Mouse (Mus musculus): ENCODE results near the gene Olfr523. TPM values are rescaled to one million over a fixed set of nuclear protein-coding genes. Genes with fewer than 3 reads are reported as not detected.

Olfr523 gene
- total RNA-seq (2023), result not detected

GRCm38 (mm10) chr7:140172936-140173335 is at the start of gene Olfr523:
Gene Olfr523 (plus strand): TSS chr7:140173217.

GRCm38 (mm10) chr7:140137135-140138020 is 35.6 kb upstream of the Olfr523 start, which contains the start of gene Mtg1:
Gene Mtg1 (plus strand): TSS chr7:140137564.

GRCm38 (mm10) chr7:140154218-140154927 is 18.6 kb upstream of the Olfr523 start, which contains the start of gene Sprn:
Gene Sprn (minus strand): TSS chr7:140154877.

GRCm38 (mm10) chr7:140164664-140165063 is 8.4 kb upstream of the Olfr523 start, which contains the start of gene Olfr522:
Gene Olfr522 (minus strand): TSS chr7:140164764.

GRCm38 (mm10) chr7:140205864-140206263 is 32.8 kb downstream of the Olfr523 start, which contains the start of gene Olfr524:
Gene Olfr524 (minus strand): TSS chr7:140205964.

GRCm38 (mm10) chr7:140217967-140218366 is 45.0 kb downstream of the Olfr523 start, which contains the start of gene Cd163l1:
Gene Cd163l1 (plus strand): TSS chr7:140218267.

Other genes starting within 250 kb of the Olfr523 start
- gene Utf1, start 229.4 kb upstream of the Olfr523 start, total RNA-seq (2023), result under 1 TPM in 1 of 2 experiments, not detected in 1; 0.61 TPM
- gene 6430531B16Rik, start 194.5 kb upstream of the Olfr523 start, total RNA-seq (2023), result not detected
- gene Adam8, start 180.7 kb upstream of the Olfr523 start, total RNA-seq (2023), result 1 to 10 TPM; 3.4 to 3.8 TPM
- gene Zfp511, start 136.8 kb upstream of the Olfr523 start, total RNA-seq (2023), result 10 to 100 TPM; 41.0 to 41.5 TPM
- gene Tubgcp2, start 136.5 kb upstream of the Olfr523 start, total RNA-seq (2023), result 10 to 100 TPM; 32.2 to 36.2 TPM
- gene Msx3, start 124.1 kb upstream of the Olfr523 start, total RNA-seq (2023), result not detected
- gene Caly, start 90.7 kb upstream of the Olfr523 start, total RNA-seq (2023), result not detected
- not detected for gene Prap1, start 79.8 kb upstream of the Olfr523 start, total RNA-seq (2023)
- gene Fuom, start 70.8 kb upstream of the Olfr523 start, total RNA-seq (2023), result 1 to 10 TPM; 3.3 to 3.9 TPM
- gene Paox, start 57.4 kb upstream of the Olfr523 start, total RNA-seq (2023), result 1 to 10 TPM; 2.7 to 3.7 TPM
- gene Echs1, start 56.7 kb upstream of the Olfr523 start, total RNA-seq (2023), result 10 to 100 TPM; 26.3 to 29.7 TPM
- 10 to 100 TPM; 12.5 to 23.6 TPM for gene Mtg1, start 35.7 kb upstream of the Olfr523 start, total RNA-seq (2023)
- gene Sprn, start 18.3 kb upstream of the Olfr523 start, total RNA-seq (2023), result not detected
- gene Olfr522, start 8.5 kb upstream of the Olfr523 start, total RNA-seq (2023), result not detected
- not detected for gene Olfr524, start 32.7 kb downstream of the Olfr523 start, total RNA-seq (2023)
- gene Cd163l1, start 45.0 kb downstream of the Olfr523 start, total RNA-seq (2023), result not detected
- not detected for gene 5830411N06Rik, start 74.1 kb downstream of the Olfr523 start, total RNA-seq (2023)
- not detected for gene Olfr525, start 147.6 kb downstream of the Olfr523 start, total RNA-seq (2023)
- not detected for gene Olfr527, start 160.8 kb downstream of the Olfr523 start, total RNA-seq (2023)
- gene Olfr60, start 188.5 kb downstream of the Olfr523 start, total RNA-seq (2023), result not detected
- not detected for gene Olfr530, start 203.1 kb downstream of the Olfr523 start, total RNA-seq (2023)
- gene Olfr531, start 229.7 kb downstream of the Olfr523 start, total RNA-seq (2023), result not detected
- not detected for gene Olfr532, start 248.4 kb downstream of the Olfr523 start, total RNA-seq (2023)

Measured in B cell, adult 67 days (primary cell).